9 mouse cellular contexts compared by ENCODE assay signal in the genomic region with DNA sequence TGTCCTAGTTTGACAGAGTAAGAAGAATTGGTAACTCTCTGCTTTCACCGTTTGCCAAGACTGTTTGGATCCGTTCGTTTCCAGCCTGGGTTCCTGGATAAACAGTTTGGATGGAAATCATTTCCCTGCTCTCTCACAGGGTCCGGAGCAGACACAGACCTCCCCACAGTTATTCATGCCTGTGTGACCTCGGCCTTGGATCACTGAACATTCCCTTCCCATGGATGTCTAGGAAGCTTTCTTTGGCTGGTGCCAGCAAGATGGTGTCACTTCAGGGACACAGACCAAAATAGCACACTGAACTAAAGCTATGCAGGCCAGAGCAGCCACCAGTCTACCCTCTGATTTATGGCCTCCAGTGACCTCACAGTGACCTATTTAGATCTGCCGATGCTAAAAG. TPM values are rescaled to one million over a fixed set of nuclear protein-coding genes. Genes with fewer than 3 reads are reported as not detected.
DNase-seq lines count a peak whose midpoint lies in the region; ATAC-seq and TF ChIP-seq lines count a peak whose summit lies in the region.
"Had no signal": no experiment of that assay in that cellular context is flagged by ENCODE, and none has a peak within 500 bp of the region (broad histone marks: within the 10 kb centered on the region; RNA-seq: fewer than 3 reads in every experiment).

No protein-coding gene starts in this region.

- no peaks in the 10 kb centered on the region for H3K36me3 ChIP-seq in embryonic facial prominence, embryonic 14.5 days (ENCODE audit: control insufficient read depth, insufficient read depth, low read length)
- no peaks in the 10 kb centered on the region for H3K36me3 ChIP-seq in embryonic facial prominence, embryonic 10.5 days (replicated peaks)
- no peaks in the 10 kb centered on the region for H3K36me3 ChIP-seq in intestine, embryonic 15.5 days
- no peaks in the 10 kb centered on the region for H3K36me3 ChIP-seq in macrophage (ENCODE audit: inconsistent target)
- no peaks in the 10 kb centered on the region for H3K36me3 ChIP-seq in forebrain, embryonic 13.5 days (ENCODE audit: poor library complexity, severe bottlenecking)
- H3K36me3 ChIP-seq: limb, embryonic 13.5 days had no signal

- H3K4me3 ChIP-seq in embryonic facial prominence, embryonic 14.5 days (ENCODE audit: low read depth, low read length): no peak overlapping the region
- H3K4me3 ChIP-seq in embryonic facial prominence, embryonic 10.5 days: no peak overlapping the region
- no peak overlapping the region for H3K4me3 ChIP-seq in intestine, embryonic 15.5 days (replicated peaks)
- H3K4me3 ChIP-seq in macrophage (ENCODE audit: inconsistent target): no peak overlapping the region
- H3K4me3 ChIP-seq in forebrain, embryonic 13.5 days: no peak overlapping the region
- H3K4me3 ChIP-seq in left cerebral cortex, adult 2 months: no peak overlapping the region
- H3K4me3 ChIP-seq: limb, embryonic 13.5 days had no signal

- WGBS in embryonic facial prominence, embryonic 14.5 days: 39% methylated on average over 6 of the region's 6 CpGs
- 69% methylated on average over 6 of the region's 6 CpGs for WGBS in embryonic facial prominence, embryonic 10.5 days
- WGBS in intestine, embryonic 15.5 days: 14% methylated on average over 6 of the region's 6 CpGs
- 70% methylated on average over 6 of the region's 6 CpGs for WGBS in macrophage (ENCODE audit: missing documents)
- WGBS in forebrain, embryonic 13.5 days: 79% methylated on average over 6 of the region's 6 CpGs

- DNase-seq in embryonic facial prominence, embryonic 14.5 days (ENCODE audit: low spot score): no peak
- DNase-seq in embryonic facial prominence, embryonic 10.5 days (ENCODE audit: low spot score): no peak
- peak; percentile 45 for DNase-seq in embryo, embryonic 9.5 days (ENCODE audit: extremely low spot score)
- DNase-seq in right cerebral cortex, adult 18-20 months: no peak
- no peak for DNase-seq in left cerebral cortex, adult 2 months (ENCODE audit: extremely low spot score in 1 of 2, low spot score in 2 of 2)

- intact Hi-C loops in left cerebral cortex, adult 2 months (cut with DNase I): no loop called here

- H3K4me2 ChIP-seq in embryonic facial prominence, embryonic 14.5 days (ENCODE audit: low read depth, low read length): no peak overlapping the region
- H3K4me2 ChIP-seq in intestine, embryonic 15.5 days (replicated peaks): no peak overlapping the region
- H3K4me2 ChIP-seq in forebrain, embryonic 13.5 days: no peak overlapping the region
- H3K4me2 ChIP-seq: limb, embryonic 13.5 days had no signal

- peaks cover 16% of the 10 kb centered on the region for H3K4me1 ChIP-seq in embryonic facial prominence, embryonic 14.5 days (ENCODE audit: control insufficient read depth, insufficient read depth, low read length)
- peaks cover 18% of the 10 kb centered on the region for H3K4me1 ChIP-seq in embryonic facial prominence, embryonic 10.5 days
- no peaks in the 10 kb centered on the region for H3K4me1 ChIP-seq in intestine, embryonic 15.5 days (replicated peaks)
- peaks cover 13% of the 10 kb centered on the region; the same call in 1 of the 2 replicates for H3K4me1 ChIP-seq in forebrain, embryonic 13.5 days

- ATAC-seq in embryonic facial prominence, embryonic 14.5 days (ENCODE audit: low read depth): peak; percentile 61; the same call in 1 of the 2 replicates
- ATAC-seq in intestine, embryonic 15.5 days: peak; percentile 76
- no peak for ATAC-seq in forebrain, embryonic 13.5 days

- no peaks in the 10 kb centered on the region for H3K9me3 ChIP-seq in embryonic facial prominence, embryonic 14.5 days (ENCODE audit: control insufficient read depth, low read length)
- H3K9me3 ChIP-seq in embryonic facial prominence, embryonic 10.5 days: no peaks in the 10 kb centered on the region
- H3K9me3 ChIP-seq in intestine, embryonic 15.5 days: no peaks in the 10 kb centered on the region
- no peaks in the 10 kb centered on the region for H3K9me3 ChIP-seq in forebrain, embryonic 13.5 days (replicated peaks)
- H3K9me3 ChIP-seq: limb, embryonic 13.5 days had no signal

- no peak overlapping the region; the same call in 1 of the 2 replicates for H3K27ac ChIP-seq in embryonic facial prominence, embryonic 14.5 days (replicated peaks; ENCODE audit: low read depth, low read length)
- no peak overlapping the region; the same call in 1 of the 2 replicates for H3K27ac ChIP-seq in embryonic facial prominence, embryonic 10.5 days (replicated peaks)
- H3K27ac ChIP-seq in intestine, embryonic 15.5 days: peak overlapping the region; percentile 52
- 0 out of 2 replicates have a peak overlapping the region, but pooled peaks have one; percentile 4 for H3K27ac ChIP-seq in macrophage
- H3K27ac ChIP-seq in forebrain, embryonic 13.5 days: no peak overlapping the region
- no peak overlapping the region for H3K27ac ChIP-seq in left cerebral cortex, adult 2 months
- H3K27ac ChIP-seq: limb, embryonic 13.5 days had no signal

- no peak overlapping the region for H3K9ac ChIP-seq in embryonic facial prominence, embryonic 14.5 days (ENCODE audit: low read depth, low read length)
- no peak overlapping the region for H3K9ac ChIP-seq in intestine, embryonic 15.5 days
- H3K9ac ChIP-seq in forebrain, embryonic 13.5 days: no peak overlapping the region
- H3K9ac ChIP-seq: limb, embryonic 13.5 days had no signal

- no peak for TF ChIP-seq CTCF in left cerebral cortex, adult 2 months (IDR thresholded peaks at IDR 0.05)

- H3K27me3 ChIP-seq in embryonic facial prominence, embryonic 14.5 days (replicated peaks; ENCODE audit: control insufficient read depth, insufficient read depth, low read length): no peaks in the 10 kb centered on the region
- H3K27me3 ChIP-seq in embryonic facial prominence, embryonic 10.5 days (replicated peaks; ENCODE audit: low read depth, poor library complexity, severe bottlenecking): no peaks in the 10 kb centered on the region
- no peaks in the 10 kb centered on the region for H3K27me3 ChIP-seq in intestine, embryonic 15.5 days (replicated peaks)
- no peaks in the 10 kb centered on the region for H3K27me3 ChIP-seq in forebrain, embryonic 13.5 days
- H3K27me3 ChIP-seq: limb, embryonic 13.5 days had no signal

- H3K79me2 ChIP-seq in macrophage (ENCODE audit: inconsistent target): peaks cover 27% of the 10 kb centered on the region; the same call in 1 of the 2 replicates

RNA-seq across cellular contexts. Expression of a gene that starts 38.5 kb away (rescaled TPM):
- 6.5 and 7.0 TPM in 2 replicates for polyA plus RNA-seq in embryonic facial prominence, embryonic 14.5 days (2014; fragmentation: Nextera tagmentation; extraction: Ambion mirVana)
- polyA plus RNA-seq in embryonic facial prominence, embryonic 10.5 days (2016; fragmentation: Nextera tagmentation; extraction: Ambion mirVana): 2.3 and 2.6 TPM in 2 replicates
- 1.7 and 1.9 TPM in 2 replicates for polyA plus RNA-seq in intestine, embryonic 15.5 days (2015; fragmentation: Nextera tagmentation; extraction: Ambion mirVana)
- 10 to 100 TPM in 1 of 26 experiments, 1 to 10 TPM in 25; 1.1 to 11.6 (median 3.5) TPM for total RNA-seq in macrophage (2018; cell fraction: chromatin; rRNA removed)
- total RNA-seq in macrophage (2018; cell fraction: cytosol; rRNA removed): 1 to 10 TPM in 23 of 26 experiments, under 1 TPM in 3; 0.78 to 2.7 (median 1.5) TPM
- 10 to 100 TPM in 1 of 26 experiments, 1 to 10 TPM in 25; 2.3 to 14.5 (median 5.0) TPM for total RNA-seq in macrophage (2018; cell fraction: nucleus; rRNA removed)
- polyA plus RNA-seq in macrophage (2018): 0.46 to 2.3 TPM (median 1.3 TPM) in 3 replicates
- 15.8 and 20.0 TPM in 2 replicates for polyA plus RNA-seq in forebrain, embryonic 13.5 days (2015; fragmentation: Nextera tagmentation; extraction: Ambion mirVana)
- total RNA-seq in left cerebral cortex, adult 2 months (2021): 10 to 100 TPM; 62.5 to 68.3 TPM

Comparison
In these comparisons a context has a peak if more than half of its experiments do, and no peak if none do; other contexts are left out.
1. H3K27ac ChIP-seq: peak in intestine, embryonic 15.5 days (single experiment) and macrophage (single experiment); none in embryonic facial prominence, embryonic 14.5 days (single experiment), embryonic facial prominence, embryonic 10.5 days (single experiment), forebrain, embryonic 13.5 days (single experiment) and left cerebral cortex, adult 2 months (single experiment).